ENCODE assay signal across 16 mouse cellular contexts in the genomic region with DNA sequence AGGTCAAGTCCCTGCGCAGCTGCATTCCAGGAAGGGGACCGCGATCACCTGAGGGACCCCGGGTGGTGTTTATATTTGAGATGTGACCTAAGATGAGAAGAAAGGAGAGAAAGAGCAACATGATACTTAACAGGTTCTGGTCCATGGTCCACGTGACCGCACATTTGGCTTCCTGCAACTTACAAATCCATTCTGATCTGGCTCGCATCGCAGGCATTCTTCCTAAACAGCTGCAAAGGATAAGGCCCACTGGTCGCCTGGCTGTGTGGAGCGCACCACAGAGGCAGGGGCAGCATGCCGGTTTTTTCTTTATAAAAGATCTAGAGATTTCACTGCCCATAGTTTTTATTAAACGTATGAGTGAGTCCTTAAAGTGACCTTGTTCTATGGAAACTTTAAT.
DNase-seq lines count a peak whose midpoint lies in the region; ATAC-seq and TF ChIP-seq lines count a peak whose summit lies in the region.
"Had no signal": no experiment of that assay in that cellular context is flagged by ENCODE, and none has a peak within 500 bp of the region (broad histone marks: within the 10 kb centered on the region; RNA-seq: fewer than 3 reads in every experiment).

No protein-coding gene starts in this region.

- no peak for ATAC-seq in hindbrain, embryonic 13.5 days (ENCODE audit: low FRiP score)
- ATAC-seq in hindbrain, embryonic 11.5 days (ENCODE audit: low FRiP score), result no peak
- ATAC-seq in lung, embryonic 14.5 days (ENCODE audit: insufficient read depth), result no peak
- ATAC-seq in lung, postnatal 0 days, result no peak
- ATAC-seq: activated CD4-positive, CD25-positive, alpha-beta regulatory T cell, adult 4 months had no signal

- no peak for TF ChIP-seq POLR2A in myocyte (IDR thresholded peaks at IDR 0.05; ENCODE audit: insufficient read length, low read depth)

- peaks cover 21% of the 10 kb centered on the region for H3K4me1 ChIP-seq in hindbrain, embryonic 13.5 days (replicated peaks)
- H3K4me1 ChIP-seq in hindbrain, embryonic 11.5 days (replicated peaks; ENCODE audit: control insufficient read depth, insufficient read depth, low read length), result no peaks in the 10 kb centered on the region
- no peaks in the 10 kb centered on the region for H3K4me1 ChIP-seq in lung, embryonic 14.5 days (ENCODE audit: insufficient read depth)
- no peaks in the 10 kb centered on the region for H3K4me1 ChIP-seq in lung, postnatal 0 days (ENCODE audit: insufficient read depth, low read depth, low read length)

- H3K4me2 ChIP-seq in hindbrain, embryonic 13.5 days, result no peak overlapping the region
- no peak overlapping the region for H3K4me2 ChIP-seq in hindbrain, embryonic 11.5 days (replicated peaks; ENCODE audit: low read depth, low read length)
- no peak overlapping the region for H3K4me2 ChIP-seq in lung, embryonic 14.5 days
- no peak overlapping the region for H3K4me2 ChIP-seq in lung, postnatal 0 days (replicated peaks; ENCODE audit: low read depth, low read length)
- no peak overlapping the region for H3K4me2 ChIP-seq in myocyte (ENCODE audit: low read depth)
- H3K4me2 ChIP-seq: liver, embryonic 11.5 days; lung, embryonic 15.5 days had no signal

- H3K9ac ChIP-seq in hindbrain, embryonic 13.5 days, result no peak overlapping the region
- no peak overlapping the region for H3K9ac ChIP-seq in hindbrain, embryonic 11.5 days (ENCODE audit: low read depth, low read length)
- H3K9ac ChIP-seq in lung, embryonic 14.5 days, result no peak overlapping the region
- no peak overlapping the region for H3K9ac ChIP-seq in lung, postnatal 0 days (replicated peaks; ENCODE audit: low read depth)
- H3K9ac ChIP-seq: lung, embryonic 15.5 days had no signal

- no peak overlapping the region for H3ac ChIP-seq in myocyte (ENCODE audit: control insufficient read depth, insufficient read length)

- H3K36me3 ChIP-seq in hindbrain, embryonic 13.5 days, result no peaks in the 10 kb centered on the region
- H3K36me3 ChIP-seq in hindbrain, embryonic 11.5 days (ENCODE audit: control insufficient read depth, insufficient read depth, low read length), result no peaks in the 10 kb centered on the region
- H3K36me3 ChIP-seq in lung, embryonic 14.5 days (ENCODE audit: insufficient read depth), result no peaks in the 10 kb centered on the region
- no peaks in the 10 kb centered on the region for H3K36me3 ChIP-seq in lung, postnatal 0 days (ENCODE audit: insufficient read depth, low read length)
- no peaks in the 10 kb centered on the region for H3K36me3 ChIP-seq in myocyte (ENCODE audit: control insufficient read depth, insufficient read depth)
- H3K36me3 ChIP-seq: lung, embryonic 15.5 days had no signal

- TF ChIP-seq EP300 in lung, postnatal 0 days (IDR thresholded peaks at IDR 0.05), result no peak

- H3K27me3 ChIP-seq in hindbrain, embryonic 13.5 days, result no peaks in the 10 kb centered on the region
- no peaks in the 10 kb centered on the region for H3K27me3 ChIP-seq in hindbrain, embryonic 11.5 days (ENCODE audit: control insufficient read depth, insufficient read depth, low read length)
- H3K27me3 ChIP-seq in lung, embryonic 14.5 days (ENCODE audit: insufficient read depth, low read length), result no peaks in the 10 kb centered on the region
- no peaks in the 10 kb centered on the region for H3K27me3 ChIP-seq in lung, postnatal 0 days (replicated peaks; ENCODE audit: insufficient read depth, low read length)
- H3K27me3 ChIP-seq in myocyte (ENCODE audit: control insufficient read depth, insufficient read depth, insufficient read length), result peaks cover 20% of the 10 kb centered on the region
- H3K27me3 ChIP-seq: CH12.LX had no signal

- no peaks in the 10 kb centered on the region for H3K9me3 ChIP-seq in hindbrain, embryonic 13.5 days
- no peaks in the 10 kb centered on the region for H3K9me3 ChIP-seq in hindbrain, embryonic 11.5 days (ENCODE audit: control insufficient read depth, low read length)
- H3K9me3 ChIP-seq in lung, embryonic 14.5 days (ENCODE audit: low read depth, low read length), result no peaks in the 10 kb centered on the region
- no peaks in the 10 kb centered on the region for H3K9me3 ChIP-seq in lung, postnatal 0 days (ENCODE audit: low read length)
- H3K9me3 ChIP-seq: lung, embryonic 15.5 days had no signal

- peak; percentile 23 for DNase-seq in embryo, embryonic 10.5 days (ENCODE audit: low spot score)
- DNase-seq in embryo, embryonic 11 days, result no peak
- no peak for DNase-seq in hindbrain, embryonic 11.5 days (ENCODE audit: low spot score)
- peak; percentile 15 for DNase-seq in lung, embryonic 14.5 days
- no peak for DNase-seq in lung, postnatal 0 days (ENCODE audit: low spot score)
- DNase-seq in urinary bladder, adult 18-20 months (ENCODE audit: low spot score in 2 of 2), result no peak
- DNase-seq: adrenal gland, postnatal 25 days; cerebellum, adult 8-10 months; gastrocnemius, postnatal 14 days; kidney, postnatal 25 days had no signal

- TF ChIP-seq CTCF in lung, embryonic 14.5 days (IDR thresholded peaks at IDR 0.05; ENCODE audit: low read depth), result no peak
- no peak for TF ChIP-seq CTCF in lung, postnatal 0 days (IDR thresholded peaks at IDR 0.05)

- H3K4me3 ChIP-seq in hindbrain, embryonic 13.5 days, result no peak overlapping the region
- H3K4me3 ChIP-seq in hindbrain, embryonic 11.5 days (ENCODE audit: low read depth, low read length), result no peak overlapping the region
- H3K4me3 ChIP-seq in lung, embryonic 14.5 days (ENCODE audit: low read depth, low read length), result no peak overlapping the region
- no peak overlapping the region for H3K4me3 ChIP-seq in lung, postnatal 0 days (ENCODE audit: low read depth, low read length)
- no peak overlapping the region for H3K4me3 ChIP-seq in myocyte
- H3K4me3 ChIP-seq: lung, embryonic 15.5 days had no signal

- H3K79me2 ChIP-seq in myocyte (ENCODE audit: control insufficient read depth, insufficient read depth), result no peaks in the 10 kb centered on the region

- WGBS in hindbrain, embryonic 13.5 days, result 73% methylated on average over 12 of the region's 12 CpGs
- 62% methylated on average over 12 of the region's 12 CpGs for WGBS in hindbrain, embryonic 11.5 days
- WGBS in lung, embryonic 14.5 days, result 22% methylated on average over 12 of the region's 12 CpGs
- WGBS in lung, postnatal 0 days, result 31% methylated on average over 12 of the region's 12 CpGs

- peak overlapping the region; percentile 23 for H3K27ac ChIP-seq in hindbrain, embryonic 13.5 days
- no peak overlapping the region for H3K27ac ChIP-seq in hindbrain, embryonic 11.5 days (ENCODE audit: low read depth, low read length)
- H3K27ac ChIP-seq in lung, embryonic 14.5 days (ENCODE audit: low read depth), result no peak overlapping the region
- H3K27ac ChIP-seq in lung, postnatal 0 days (ENCODE audit: low read length), result no peak overlapping the region
- H3K27ac ChIP-seq: lung, embryonic 15.5 days had no signal

TF ChIP-seq in myocyte, 11 proteins besides CTCF, POLR2A, EP300 and RAD21:
- TF ChIP-seq SRF (IDR thresholded peaks at IDR 0.05; ENCODE audit: control insufficient read depth, insufficient read length, low read depth), result no peak
- TF ChIP-seq REST (IDR thresholded peaks at IDR 0.05; ENCODE audit: insufficient read depth, insufficient read length), result no peak
- TF ChIP-seq POLR2AphosphoS2 (IDR thresholded peaks at IDR 0.05; ENCODE audit: insufficient read length, low read depth), result no peak
- TF ChIP-seq E2F4 (IDR thresholded peaks at IDR 0.05; ENCODE audit: insufficient read depth), result no peak
- no peak for TF ChIP-seq TCF12 (IDR thresholded peaks at IDR 0.05; ENCODE audit: insufficient read depth, poor library complexity, severe bottlenecking)
- peak; percentile 6 for TF ChIP-seq USF1 (IDR thresholded peaks at IDR 0.05; ENCODE audit: low read depth)
- no peak for TF ChIP-seq MYOG (IDR thresholded peaks at IDR 0.05; ENCODE audit: control insufficient read depth in 1 of 3, insufficient read depth in 1 of 3, insufficient read length in 2 of 3, low read depth in 2 of 3)

Comparison
In these comparisons a context has a peak if more than half of its experiments do, and no peak if none do; other contexts are left out.
1. DNase-seq: peak in embryo, embryonic 10.5 days (single experiment) and lung, embryonic 14.5 days (single experiment); none in embryo, embryonic 11 days (single experiment), hindbrain, embryonic 11.5 days (single experiment), lung, postnatal 0 days (single experiment) and urinary bladder, adult 18-20 months (0 of 2).